Mouse (Mus musculus) heart, adult 8-10 months (tissue): Measurements from ENCODE around the gene Ly6g5c. TPM values are rescaled to one million over a fixed set of nuclear protein-coding genes. Genes with fewer than 3 reads are reported as not detected.

Source experiments
- DNase-seq: peaks from one replicate; pipeline ENCODE4 v3.0.0; 2022; ENCODE audit warnings: low spot score
- total RNA-seq, 4 experiments: library from RNA; stranded (reverse); gene quantifications; 2 replicates each; pipeline ENCODE4 v1.2.4; 2022

The Ly6g5c gene
- total RNA-seq, 4 experiments from 2014 or later = not detected

DNA sequence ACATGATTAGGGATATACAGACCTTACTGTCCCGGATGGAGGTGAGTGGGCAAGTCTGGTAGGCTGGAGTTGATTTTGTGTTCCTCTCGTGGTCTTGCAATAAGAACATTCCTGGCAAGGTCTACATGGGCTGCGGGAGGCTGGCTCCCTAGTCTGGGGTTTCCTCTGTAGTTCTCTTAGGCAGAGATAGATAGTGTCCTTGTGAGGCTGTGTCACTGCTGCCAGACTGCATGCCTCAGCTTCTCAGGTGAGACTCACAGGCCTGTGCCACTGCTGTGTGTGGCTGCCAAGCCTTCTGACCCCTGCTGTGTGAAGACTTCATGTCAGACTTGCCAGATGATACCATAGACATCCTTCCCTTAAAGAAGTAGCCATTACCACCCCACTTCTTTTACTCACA lies 31.2 kb downstream of the Ly6g5c start:
- DNase-seq = no peak

DNA sequence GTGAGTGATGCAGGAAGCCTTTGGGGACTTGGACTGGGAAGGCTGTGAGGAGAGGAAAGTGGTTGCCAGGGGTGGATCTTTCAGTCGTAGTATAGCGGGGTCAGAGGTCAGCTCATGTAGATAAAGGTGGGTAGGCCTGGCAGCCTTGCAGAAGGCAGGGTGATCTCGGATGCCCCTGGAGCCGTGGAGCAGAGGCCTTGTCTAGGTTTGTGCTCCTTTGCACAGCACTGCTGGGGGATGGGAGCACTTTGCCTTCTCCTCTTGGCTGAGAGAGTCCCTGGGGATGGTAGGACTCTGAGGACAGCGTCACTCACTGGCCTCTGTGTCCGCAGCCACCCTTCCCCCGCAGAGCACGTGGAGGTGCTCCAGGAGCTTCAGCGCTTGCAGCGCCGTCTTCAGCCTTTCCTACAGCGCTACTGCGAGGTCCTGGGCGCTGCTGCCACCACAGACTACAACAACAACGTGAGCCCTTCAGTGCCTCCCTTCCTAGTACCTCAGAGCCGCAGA lies 32.5 kb downstream of the Ly6g5c start:
- no peak for DNase-seq

DNA sequence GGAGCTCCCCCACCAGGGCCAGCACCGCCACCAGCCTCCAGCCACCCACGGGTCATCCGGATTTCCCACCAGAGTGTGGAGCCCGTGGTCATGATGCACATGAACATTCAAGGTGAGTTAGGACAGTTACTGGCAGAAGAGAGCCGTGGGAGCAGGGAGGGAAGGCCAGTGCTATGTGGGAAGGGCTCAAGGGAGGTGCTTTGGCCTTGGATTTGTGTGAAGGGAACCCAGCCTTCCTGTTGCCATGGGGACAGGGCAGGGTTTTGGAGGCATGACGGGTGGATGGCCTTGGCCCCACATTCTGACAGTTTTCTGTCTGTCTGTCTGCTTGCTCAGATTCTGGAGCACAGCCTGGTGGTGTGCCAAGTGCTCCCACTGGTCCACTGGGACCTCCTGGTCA lies 33.9 kb downstream of the Ly6g5c start:
- DNase-seq = no peak

DNA sequence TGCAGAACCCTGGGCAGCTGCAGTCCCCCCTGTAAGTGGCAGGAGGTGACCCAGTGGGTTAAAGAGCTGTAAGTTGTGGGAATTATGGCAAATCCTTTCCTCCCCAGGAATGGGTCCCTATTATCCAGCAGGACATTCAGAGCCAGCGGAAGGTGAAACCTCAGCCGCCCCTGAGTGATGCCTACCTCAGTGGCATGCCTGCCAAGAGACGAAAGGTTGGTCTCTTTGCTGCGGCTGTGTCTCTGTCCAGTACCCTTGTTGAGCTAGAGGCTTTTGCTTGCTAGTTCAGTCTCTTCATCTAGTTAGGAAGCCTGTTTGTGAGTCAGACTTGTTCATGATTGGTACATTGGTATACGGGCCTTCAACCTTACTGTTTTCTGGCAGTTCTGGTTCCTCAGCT lies 38.1 kb downstream of the Ly6g5c start:
- no peak for DNase-seq

DNA sequence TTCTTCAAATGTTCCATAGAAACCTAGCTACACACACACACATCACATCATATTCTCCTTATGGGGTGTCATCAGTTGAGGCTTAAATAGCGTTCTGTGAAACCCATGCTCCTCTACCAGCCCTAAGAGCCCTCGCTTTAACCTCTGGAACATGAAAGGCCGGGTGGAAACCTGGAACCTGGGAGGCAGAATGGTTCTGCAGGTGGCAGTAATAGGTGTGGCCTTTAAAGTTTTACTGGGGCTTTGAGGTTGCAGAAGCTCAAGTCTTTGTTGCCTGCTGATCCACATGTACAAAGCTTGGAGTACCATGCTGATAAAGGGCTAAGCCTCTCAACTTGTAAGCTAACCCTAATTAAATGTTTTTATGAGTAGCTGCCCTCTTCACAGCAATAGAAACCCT lies 39.3 kb downstream of the Ly6g5c start:
- DNase-seq = no peak

DNA sequence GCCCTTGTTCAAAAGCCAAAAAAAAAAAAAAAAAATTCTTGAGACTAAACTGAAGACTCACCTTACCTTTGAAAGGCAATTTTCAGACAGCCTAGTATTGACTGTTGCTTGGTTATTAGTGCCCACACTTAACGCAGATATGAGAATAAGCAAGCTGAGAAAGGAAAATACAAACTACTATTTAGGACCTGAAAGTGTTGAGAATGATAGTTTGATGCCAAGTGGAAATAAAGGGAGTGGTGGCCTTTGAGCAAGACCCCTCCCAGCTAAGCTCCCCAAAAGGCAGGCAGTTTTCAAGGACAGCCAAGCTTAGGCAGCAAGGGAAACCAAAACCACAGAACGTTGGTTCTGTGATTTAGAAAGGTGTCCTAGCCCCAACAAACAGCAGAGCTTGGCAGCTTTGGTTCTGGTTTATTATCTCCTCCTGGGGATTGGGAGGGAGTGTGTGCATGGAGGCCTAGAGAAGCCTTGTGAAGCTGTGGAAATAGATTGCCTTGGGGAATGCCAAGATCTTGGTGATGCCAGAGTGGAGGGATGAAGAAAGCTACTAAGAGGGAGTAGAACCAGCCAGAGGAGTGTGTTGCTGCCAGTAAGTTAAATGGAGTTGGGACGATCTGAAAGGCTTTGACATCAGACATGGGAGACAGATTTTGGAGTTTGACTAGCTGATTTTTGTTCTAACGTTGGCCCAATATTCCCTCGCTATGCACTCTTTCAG lies 40.0 kb downstream of the Ly6g5c start:
- no peak for DNase-seq

DNA sequence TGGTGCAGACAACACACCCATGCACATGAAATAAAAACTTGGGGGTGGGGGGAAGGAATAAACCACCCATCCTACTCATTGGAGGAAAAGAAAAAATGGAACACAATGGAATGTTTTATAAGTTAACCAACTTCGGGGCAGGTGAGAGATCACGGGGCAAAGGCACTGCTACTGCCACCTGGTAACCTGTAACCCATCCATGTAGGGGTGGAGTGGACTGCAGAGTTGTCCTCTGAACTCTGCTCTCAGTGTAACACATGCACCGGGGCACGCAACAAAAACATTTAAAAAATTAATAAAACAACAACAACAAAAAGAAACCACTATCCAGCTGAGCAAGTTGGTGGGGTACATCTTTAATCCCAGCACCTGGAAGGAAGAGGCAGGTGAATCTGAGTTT lies 44.0 kb downstream of the Ly6g5c start:
- no peak for DNase-seq

DNA sequence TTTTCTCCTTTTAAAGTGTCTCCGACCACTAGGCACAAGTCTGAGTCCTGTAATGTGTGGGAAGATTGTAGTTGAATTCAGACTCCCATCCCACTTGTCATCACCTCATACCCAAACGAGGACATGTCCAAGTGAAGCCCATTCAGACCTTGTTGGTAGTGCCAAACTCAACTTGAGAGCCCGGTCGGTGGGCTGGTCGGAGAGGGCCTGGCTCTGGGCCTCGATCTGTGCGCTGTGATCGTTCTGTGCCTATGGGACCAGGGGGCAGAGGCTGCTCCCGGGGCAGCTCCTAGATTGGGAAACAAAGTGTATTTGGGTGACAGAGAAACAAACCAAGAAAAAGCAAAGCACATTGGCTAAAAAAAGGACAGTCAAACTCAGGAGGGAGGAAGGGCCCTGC lies 45.0 kb downstream of the Ly6g5c start:
- DNase-seq = no peak

DNA sequence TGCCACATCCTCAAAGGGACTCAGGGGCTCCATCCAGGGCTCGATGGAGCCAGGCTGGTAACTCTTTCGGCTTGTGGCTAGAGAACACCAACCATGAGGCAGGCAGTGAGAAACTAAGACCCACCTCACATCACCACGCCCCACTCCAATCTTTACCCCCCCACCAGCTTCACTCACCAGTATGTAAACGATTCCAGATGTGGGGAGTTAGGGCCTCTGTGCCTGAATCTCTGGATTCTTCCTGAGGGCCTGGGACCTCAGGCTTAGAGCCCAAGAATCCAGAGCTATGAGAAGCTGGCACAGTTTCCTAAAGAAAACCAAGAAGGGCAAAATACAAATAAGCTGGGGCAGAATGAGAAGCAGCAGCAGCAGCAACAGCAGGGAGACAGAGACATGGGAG lies 45.9 kb downstream of the Ly6g5c start:
- no peak for DNase-seq

DNA sequence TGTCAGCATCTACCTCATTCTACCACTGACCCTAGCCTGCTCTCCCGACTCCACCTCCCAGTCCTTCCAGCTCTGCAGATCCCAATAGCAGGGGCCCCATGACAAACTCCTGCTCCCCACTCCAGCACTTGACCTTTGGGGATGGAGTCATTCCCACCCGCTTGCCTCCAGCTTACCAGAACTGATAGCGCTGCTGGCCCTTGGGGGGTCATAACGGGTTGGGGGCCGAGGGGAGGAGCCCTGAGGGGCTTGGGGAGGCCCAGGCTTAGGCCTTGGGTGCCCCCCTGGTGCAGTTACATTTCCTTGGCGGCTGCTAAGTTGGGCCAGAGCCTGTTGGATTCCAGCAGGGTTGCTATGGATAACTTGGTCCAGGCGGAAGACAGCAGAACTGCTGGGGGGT lies 46.5 kb downstream of the Ly6g5c start:
- no peak for DNase-seq

DNA sequence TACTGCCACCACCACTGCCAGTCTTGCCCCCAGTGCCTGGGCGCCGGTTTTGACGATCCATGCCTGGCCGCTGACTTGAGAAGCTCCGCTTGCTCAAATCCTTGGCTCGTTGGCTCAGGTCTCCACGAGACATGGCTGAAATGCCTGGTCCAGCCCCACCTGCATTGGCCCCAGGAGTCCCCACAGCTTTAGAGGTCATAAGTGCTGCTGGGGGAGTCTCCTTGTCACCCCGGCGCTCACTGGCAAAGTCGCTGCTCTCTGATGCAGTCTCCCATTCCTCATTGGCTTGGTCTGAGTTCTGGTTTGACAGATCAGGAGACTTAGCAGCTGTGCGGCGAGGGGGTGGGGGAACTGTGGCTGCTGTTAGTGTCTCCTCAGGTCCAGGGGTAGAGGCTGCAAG lies 47.4 kb downstream of the Ly6g5c start:
- DNase-seq = no peak

DNA sequence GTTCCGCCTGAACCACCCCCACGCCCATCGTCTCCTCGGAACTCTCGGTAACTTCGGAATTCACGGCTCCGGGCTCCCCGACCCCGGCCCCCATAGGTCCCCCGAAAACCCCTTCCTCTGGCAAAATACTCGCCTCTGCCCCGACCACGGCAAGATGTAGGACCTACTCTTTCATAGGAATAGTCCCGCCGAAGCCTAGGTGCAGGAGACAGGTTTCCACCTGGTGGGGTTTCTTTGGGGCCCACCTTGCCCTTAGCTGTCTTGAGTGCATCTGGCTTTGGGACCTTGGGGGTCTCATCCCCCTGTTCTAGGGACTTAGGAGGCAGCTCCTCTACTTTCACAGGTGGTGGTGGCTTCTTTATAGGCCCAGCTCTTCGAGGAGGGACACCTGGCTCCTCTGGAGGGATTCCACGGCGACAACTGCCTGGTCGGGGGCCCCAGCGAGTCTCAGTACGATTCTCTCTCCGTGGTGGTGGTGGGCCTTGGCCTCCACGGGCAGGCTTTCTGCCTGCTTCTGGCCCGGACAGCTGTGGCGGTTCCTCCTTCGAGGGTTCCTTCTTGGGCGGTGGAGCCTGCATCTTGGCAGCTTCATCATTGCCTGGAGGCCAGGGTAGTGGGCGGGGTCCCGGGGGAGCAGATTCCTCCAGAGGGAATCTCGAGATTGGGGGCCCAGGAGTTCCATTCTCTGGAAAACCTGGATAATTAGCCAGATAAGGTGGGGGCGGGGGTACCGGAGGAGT lies 48.6 kb downstream of the Ly6g5c start:
- no peak for DNase-seq

DNA sequence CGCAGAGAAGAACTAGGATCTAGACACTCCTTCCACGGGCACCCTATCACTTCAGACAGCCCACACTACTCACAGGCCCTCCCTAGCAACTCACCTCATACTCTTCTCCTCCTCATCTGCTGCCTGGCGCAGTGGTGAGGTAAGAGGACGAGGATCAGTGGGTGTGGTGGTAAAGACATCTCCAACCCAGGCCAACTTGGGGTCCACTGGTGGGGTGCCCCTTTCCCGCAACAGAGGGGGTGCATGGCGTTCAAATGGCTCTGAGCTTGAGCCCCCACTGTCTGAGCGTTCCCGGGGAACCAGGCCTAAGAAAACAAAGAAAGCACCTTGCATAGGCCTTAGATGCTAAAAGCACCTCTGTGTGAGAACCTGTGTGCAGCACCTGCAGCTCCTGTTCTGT lies 49.2 kb downstream of the Ly6g5c start:
- no peak for DNase-seq

DNA sequence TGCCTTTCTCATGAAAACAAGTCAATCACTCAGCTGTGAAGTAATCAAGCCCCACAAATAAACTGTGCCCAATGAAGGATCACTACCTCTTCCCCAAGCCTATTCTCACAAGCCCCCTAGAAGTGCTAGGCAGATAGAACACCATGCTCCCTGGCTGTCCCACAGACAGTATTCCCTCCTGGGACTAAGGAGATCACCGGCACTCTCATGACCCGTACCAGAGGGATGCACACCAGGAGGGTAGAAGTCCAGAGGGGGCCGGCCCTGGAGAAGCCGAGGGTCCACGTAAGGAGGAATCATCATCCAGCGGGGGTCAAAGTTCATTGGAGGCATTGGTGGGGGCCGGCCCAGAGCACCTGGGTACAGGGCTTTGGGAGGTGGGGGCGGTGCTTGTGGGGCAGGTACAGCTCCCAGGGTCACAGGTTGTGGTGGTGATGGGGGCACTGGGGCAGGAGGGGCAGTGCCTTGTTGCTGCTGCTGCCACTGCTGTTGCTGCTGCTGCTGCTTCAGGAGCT lies 49.6 kb downstream of the Ly6g5c start:
- no peak for DNase-seq

DNA sequence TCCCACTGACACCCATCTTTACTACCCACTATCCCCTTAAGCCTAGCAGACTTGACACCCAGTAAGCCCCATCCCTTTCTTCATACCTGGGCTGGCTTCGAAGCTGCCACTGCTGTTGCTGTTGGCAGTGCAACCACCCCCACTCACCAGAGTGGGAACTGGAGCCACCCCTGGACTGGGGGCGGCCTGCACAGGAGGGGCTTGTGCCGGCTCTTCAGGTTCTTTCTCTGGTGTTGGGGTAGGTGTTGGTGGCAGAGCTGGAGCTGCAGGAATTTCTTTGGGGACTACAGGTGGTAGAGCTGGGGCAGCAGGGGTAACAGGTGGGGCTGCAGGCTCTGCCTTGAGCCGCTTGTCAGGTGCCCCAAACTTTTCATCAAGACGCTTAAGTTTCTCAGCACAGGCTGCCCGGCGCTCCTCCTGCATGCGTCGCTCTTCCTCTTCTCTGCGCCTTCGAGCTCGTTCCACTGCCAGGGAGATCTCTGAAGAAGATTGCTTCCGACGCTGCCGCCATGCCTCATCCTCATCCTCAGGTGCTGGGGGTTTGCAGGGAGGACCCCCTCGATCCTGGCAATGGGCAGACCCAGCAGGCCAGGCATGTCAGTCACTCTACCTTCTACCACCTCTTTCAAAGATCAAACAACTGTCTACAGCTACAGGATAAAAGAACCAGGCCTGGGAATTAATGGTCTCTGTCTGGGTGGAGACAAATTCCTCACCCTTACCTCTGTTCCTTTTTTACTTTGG lies 50.9 kb downstream of the Ly6g5c start:
- no peak for DNase-seq

DNA sequence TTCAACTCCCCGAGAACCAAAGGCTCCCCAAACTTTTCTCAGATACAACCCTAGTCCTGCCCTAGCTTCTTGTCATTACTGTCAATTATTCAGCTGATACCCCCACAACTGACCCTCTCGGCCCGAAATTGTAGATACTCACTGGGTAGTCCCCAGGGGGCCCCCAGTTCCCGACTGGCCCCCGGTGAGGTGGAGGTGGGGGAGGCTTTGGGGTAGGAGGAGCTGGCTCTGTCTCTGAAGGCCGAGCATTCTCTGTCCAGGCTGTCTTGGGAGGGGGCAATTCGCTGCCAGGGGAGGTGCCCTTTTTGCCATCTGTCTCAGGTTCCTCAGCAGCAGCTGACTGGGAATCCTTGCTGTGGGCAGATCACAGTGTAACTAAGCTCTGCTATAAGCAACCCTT lies 51.6 kb downstream of the Ly6g5c start:
- no peak for DNase-seq

DNA sequence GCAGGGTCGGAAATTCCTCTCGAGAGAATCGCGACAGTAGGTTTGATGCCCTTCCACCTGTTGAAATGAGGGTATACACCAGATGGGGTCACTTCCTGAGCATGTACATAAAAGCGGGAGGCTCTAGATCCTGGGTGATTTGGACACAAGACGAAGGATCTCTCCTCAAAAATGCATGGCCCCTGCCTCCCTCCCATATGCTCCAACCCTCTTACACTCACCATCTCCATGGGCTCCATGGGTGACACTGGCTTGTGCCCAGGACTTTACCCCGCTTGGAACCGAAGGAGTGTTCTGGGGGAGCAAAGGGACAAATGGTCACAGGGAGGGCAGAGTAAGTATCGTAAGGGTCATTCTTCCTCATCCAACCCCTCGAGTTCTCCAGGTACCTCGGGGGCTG lies 53.3 kb downstream of the Ly6g5c start:
- no peak for DNase-seq

Other genes with a start within 250 kb of the Ly6g5c start
- 1 to 10 TPM; 2.2 to 8.5 (median 4.5) TPM for gene Cfb, start 245.8 kb upstream of the Ly6g5c start, total RNA-seq
- 1 to 10 TPM; 8.5 to 9.9 (median 9.1) TPM for gene Zbtb12, start 228.8 kb upstream of the Ly6g5c start, total RNA-seq
- not detected for gene Gm20547, start 226.2 kb upstream of the Ly6g5c start, total RNA-seq
- 1 to 10 TPM; 1.8 to 4.1 (median 3.0) TPM for gene C2, start 210.0 kb upstream of the Ly6g5c start, total RNA-seq
- 10 to 100 TPM; 41.5 to 45.8 (median 42.4) TPM for gene Ehmt2, start 209.8 kb upstream of the Ly6g5c start, total RNA-seq
- gene Slc44a4, start 193.8 kb upstream of the Ly6g5c start, total RNA-seq = not detected
- gene Neu1, start 177.0 kb upstream of the Ly6g5c start, total RNA-seq = 10 to 100 TPM; 13.0 to 16.1 (median 14.4) TPM
- gene Hspa1b, start 149.0 kb upstream of the Ly6g5c start, total RNA-seq = 1 to 10 TPM; 1.4 to 5.5 (median 2.6) TPM
- gene Gm20481, start 138.4 kb upstream of the Ly6g5c start, total RNA-seq = not detected
- gene Hspa1a, start 136.1 kb upstream of the Ly6g5c start, total RNA-seq = 1 to 10 TPM; 1.8 to 7.5 (median 3.6) TPM
- 10 to 100 TPM in 2 of 4 experiments, 1 to 10 TPM in 2; 8.7 to 13.3 (median 11.0) TPM for gene Hspa1l, start 135.6 kb upstream of the Ly6g5c start, total RNA-seq
- gene Lsm2, start 126.4 kb upstream of the Ly6g5c start, total RNA-seq = 10 to 100 TPM; 17.5 to 21.7 (median 17.9) TPM
- gene Vars, start 107.3 kb upstream of the Ly6g5c start, total RNA-seq = 10 to 100 TPM; 28.3 to 31.4 (median 29.3) TPM
- 10 to 100 TPM; 12.0 to 18.5 (median 16.6) TPM for gene Vwa7, start 91.7 kb upstream of the Ly6g5c start, total RNA-seq
- not detected for gene Sapcd1, start 80.3 kb upstream of the Ly6g5c start, total RNA-seq
- under 1 TPM in 2 of 4 experiments, not detected in 2; 0.33 to 0.56 TPM for gene Msh5, start 61.5 kb upstream of the Ly6g5c start, total RNA-seq
- gene Clic1, start 58.3 kb upstream of the Ly6g5c start, total RNA-seq = 10 to 100 TPM; 21.6 to 33.8 (median 30.0) TPM
- gene Ddah2, start 49.2 kb upstream of the Ly6g5c start, total RNA-seq = 10 to 100 TPM; 13.5 to 22.7 (median 21.5) TPM
- gene Ly6g6c, start 42.9 kb upstream of the Ly6g5c start, total RNA-seq = not detected
- 1 to 10 TPM in 1 of 4 experiments, under 1 TPM in 3; 0.34 to 1.0 (median 0.85) TPM for gene Mpig6b, start 42.1 kb upstream of the Ly6g5c start, total RNA-seq
- not detected for gene Ly6g6e, start 31.4 kb upstream of the Ly6g5c start, total RNA-seq
- gene Ly6g6d, start 30.2 kb upstream of the Ly6g5c start, total RNA-seq = under 1 TPM in 3 of 4 experiments, not detected in 1; 0.69 to 0.95 (median 0.85) TPM
- under 1 TPM in 1 of 4 experiments, not detected in 3; 0.24 TPM for gene Ly6g6f, start 22.7 kb upstream of the Ly6g5c start, total RNA-seq
- gene Abhd16a, start 19.0 kb upstream of the Ly6g5c start, total RNA-seq = 10 to 100 TPM; 60.7 to 64.8 (median 62.3) TPM
- gene Ly6g5b, start 7.1 kb downstream of the Ly6g5c start, total RNA-seq = not detected
- 10 to 100 TPM in 1 of 4 experiments, 1 to 10 TPM in 3; 6.6 to 10.2 (median 8.2) TPM for gene Gpank1, start 13.2 kb downstream of the Ly6g5c start, total RNA-seq
- gene Csnk2b, start 13.8 kb downstream of the Ly6g5c start, total RNA-seq = 100 to 1,000 TPM; 152 to 184 (median 155) TPM
- gene D17H6S53E, start 18.1 kb downstream of the Ly6g5c start, total RNA-seq = 10 to 100 TPM; 27.8 to 33.4 (median 30.3) TPM
- gene Apom, start 23.8 kb downstream of the Ly6g5c start, total RNA-seq = under 1 TPM in 1 of 4 experiments, not detected in 3; 0.26 TPM
- 100 to 1,000 TPM; 233 to 266 (median 242) TPM for gene Bag6, start 26.9 kb downstream of the Ly6g5c start, total RNA-seq
- 100 to 1,000 TPM; 130 to 143 (median 140) TPM for gene Prrc2a, start 56.6 kb downstream of the Ly6g5c start, total RNA-seq
- gene Aif1, start 67.8 kb downstream of the Ly6g5c start, total RNA-seq = 1 to 10 TPM; 1.9 to 3.3 (median 2.4) TPM
- 1 to 10 TPM; 1.8 to 3.6 (median 2.6) TPM for gene Lst1, start 80.2 kb downstream of the Ly6g5c start, total RNA-seq
- gene Ltb, start 86.2 kb downstream of the Ly6g5c start, total RNA-seq = 1 to 10 TPM in 1 of 4 experiments, under 1 TPM in 3; 0.69 to 1.6 (median 0.80) TPM
- under 1 TPM; 0.25 to 0.97 (median 0.52) TPM for gene Tnf, start 93.7 kb downstream of the Ly6g5c start, total RNA-seq
- under 1 TPM in 1 of 4 experiments, not detected in 3; 0.44 TPM for gene Lta, start 97.1 kb downstream of the Ly6g5c start, total RNA-seq
- gene Gm16181, start 112.6 kb downstream of the Ly6g5c start, total RNA-seq = under 1 TPM in 1 of 4 experiments, not detected in 3; 0.72 TPM
- 1 to 10 TPM; 1.7 to 3.6 (median 1.9) TPM for gene Atp6v1g2, start 125.4 kb downstream of the Ly6g5c start, total RNA-seq
- gene Nfkbil1, start 127.5 kb downstream of the Ly6g5c start, total RNA-seq = 1 to 10 TPM; 8.2 to 9.4 (median 8.5) TPM
- gene Ddx39b, start 133.5 kb downstream of the Ly6g5c start, total RNA-seq = 10 to 100 TPM; 76.7 to 92.1 (median 86.6) TPM
- 100 to 1,000 TPM; 108 to 169 (median 117) TPM for gene H2-D1, start 154.5 kb downstream of the Ly6g5c start, total RNA-seq
- gene H2-Q1, start 212.1 kb downstream of the Ly6g5c start, total RNA-seq = 1 to 10 TPM in 3 of 4 experiments, under 1 TPM in 1; 0.53 to 1.5 (median 1.4) TPM
- 1 to 10 TPM in 2 of 4 experiments, under 1 TPM in 2; 0.84 to 1.3 (median 1.1) TPM for gene H2-Q2, start 234.0 kb downstream of the Ly6g5c start, total RNA-seq